Mouse (Mus musculus): Measurements from ENCODE around the gene 2310034G01Rik. TPM values are rescaled to one million over a fixed set of nuclear protein-coding genes. Genes with fewer than 3 reads are reported as not detected.

Gene 2310034G01Rik
- polyA plus RNA-seq (2012; ENCODE audit: insufficient read depth, insufficient read length, low replicate concordance, missing spikeins): not detected in 2 replicates

DNA sequence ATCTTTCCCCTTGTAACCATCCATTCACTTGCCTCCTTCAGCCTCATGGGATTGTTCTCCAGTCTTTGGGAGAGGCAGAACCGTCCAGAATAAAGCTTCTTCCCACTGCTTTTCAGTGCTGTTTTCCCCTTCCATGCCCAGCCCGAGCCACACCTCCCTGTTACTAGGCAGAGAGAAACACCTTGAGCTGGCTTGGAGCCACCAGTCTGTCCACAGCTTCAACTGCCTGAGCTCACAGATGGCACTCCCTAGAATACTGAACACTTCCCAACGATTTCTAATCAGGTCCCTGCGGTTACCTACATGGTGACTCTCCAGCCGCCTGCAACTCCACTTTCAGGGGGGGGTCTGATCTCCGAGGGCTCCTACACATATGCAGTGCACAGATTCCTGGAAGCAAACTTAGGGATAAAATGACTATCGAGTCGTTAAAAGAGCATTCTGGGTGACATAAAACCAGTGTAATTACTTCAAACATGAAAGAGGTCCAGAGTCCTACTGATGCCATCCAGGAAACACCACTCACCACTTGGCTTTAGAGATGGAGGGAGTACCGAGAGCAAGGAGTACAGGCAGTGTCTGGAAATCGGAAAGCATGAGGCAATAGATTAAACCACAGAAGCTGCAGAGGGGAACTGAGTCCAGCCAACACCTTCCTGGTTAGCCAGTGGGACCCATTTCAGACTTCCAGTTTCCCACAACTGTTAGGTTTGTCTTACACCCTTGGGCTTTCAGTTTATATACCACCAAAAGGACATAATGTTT, at the start of gene 2310034G01Rik:
2310034G01Rik (minus strand) TSS at position 135 of the 765 bp plus-strand sequence.
- Histone ChIP-seq H3K27ac (ENCODE audit: insufficient read depth, low read depth, low read length) (peak within 1 kb of the TSS; percentile 18), H3K4me3 (ENCODE audit: insufficient read depth, low read depth, low read length) (peak within 1 kb of the TSS; percentile 54), H3K4me1 (ENCODE audit: control insufficient read depth, insufficient read depth, low read length) (peaks cover 8% of the 10 kb centered on the region; the same call in 1 of the 2 replicates)
- 57% methylated on average over 10 of the region's 10 CpGs for WGBS
- TF ChIP-seq CTCF (IDR thresholded peaks at IDR 0.05; ENCODE audit: insufficient read depth, low read depth, low read length) (no peak), POLR2A (IDR thresholded peaks at IDR 0.05; ENCODE audit: insufficient read depth, low read depth, low read length) (no peak)

DNA sequence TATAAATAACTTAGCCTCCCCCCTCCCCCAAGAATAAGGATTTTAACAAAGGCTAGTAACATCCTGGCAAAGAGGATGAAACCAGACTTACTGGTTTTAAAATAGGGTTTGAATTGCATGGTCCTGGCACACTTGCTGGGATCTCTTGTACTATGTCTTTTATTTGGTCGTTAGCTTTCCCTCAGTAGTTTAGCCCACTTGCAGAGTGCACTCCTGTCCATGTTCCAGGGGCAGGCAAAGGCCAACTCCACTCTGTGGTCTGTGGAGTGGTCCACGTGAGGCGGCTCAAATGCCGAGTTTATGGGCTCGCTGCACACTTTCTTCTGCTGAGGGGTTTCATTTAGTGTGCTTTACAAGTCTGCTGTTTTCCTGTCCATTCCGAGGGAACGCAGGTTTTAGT, 49.8 kb upstream of the 2310034G01Rik start:
- WGBS: 40% methylated on average over 7 of the region's 7 CpGs
- Histone ChIP-seq H3K4me1 (ENCODE audit: control insufficient read depth, insufficient read depth, low read length) (peaks cover 14% of the 10 kb centered on the region), H3K4me3 (ENCODE audit: insufficient read depth, low read depth, low read length) (no peak overlapping the region), H3K27ac (ENCODE audit: insufficient read depth, low read depth, low read length) (no peak overlapping the region)
- no peak for TF ChIP-seq POLR2A (IDR thresholded peaks at IDR 0.05; ENCODE audit: insufficient read depth, low read depth, low read length)
- no peak for TF ChIP-seq CTCF (IDR thresholded peaks at IDR 0.05; ENCODE audit: insufficient read depth, low read depth, low read length)

DNA sequence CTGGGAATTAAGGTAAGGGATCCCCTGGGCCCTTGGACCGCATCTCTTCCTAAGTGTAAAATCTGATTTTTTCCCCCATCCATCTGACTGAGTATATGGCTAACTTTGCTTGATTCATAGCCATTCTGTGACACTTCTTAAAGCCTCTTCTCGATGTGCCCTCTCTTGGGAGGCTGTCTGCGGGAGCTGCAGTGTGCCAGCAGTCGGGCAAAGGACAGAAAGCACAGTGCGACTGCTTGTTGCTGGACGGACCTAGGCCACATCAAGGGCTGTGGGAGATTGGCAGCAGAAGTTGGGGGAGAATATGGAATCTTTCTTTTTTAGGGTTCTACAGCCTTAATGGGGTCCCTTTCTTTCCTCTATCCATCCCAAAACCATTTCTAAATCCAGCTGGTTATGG, 49.3 kb upstream of the 2310034G01Rik start:
- peaks cover 14% of the 10 kb centered on the region for H3K4me1 ChIP-seq (ENCODE audit: control insufficient read depth, insufficient read depth, low read length)
- no peak overlapping the region for H3K4me3 ChIP-seq (ENCODE audit: insufficient read depth, low read depth, low read length)
- TF ChIP-seq POLR2A (IDR thresholded peaks at IDR 0.05; ENCODE audit: insufficient read depth, low read depth, low read length) (no peak), CTCF (IDR thresholded peaks at IDR 0.05; ENCODE audit: insufficient read depth, low read depth, low read length) (no peak)
- no peak overlapping the region for H3K27ac ChIP-seq (ENCODE audit: insufficient read depth, low read depth, low read length)
- WGBS: 65% methylated on average over 6 of the region's 6 CpGs

GRCm38 (mm10) chr19:46398401-46398800, 48.3 kb upstream of the 2310034G01Rik start:
- TF ChIP-seq POLR2A (IDR thresholded peaks at IDR 0.05; ENCODE audit: insufficient read depth, low read depth, low read length): no peak
- no peak for TF ChIP-seq CTCF (IDR thresholded peaks at IDR 0.05; ENCODE audit: insufficient read depth, low read depth, low read length)
- WGBS: 28% methylated on average over 3 of the region's 3 CpGs
- Histone ChIP-seq H3K27ac (ENCODE audit: insufficient read depth, low read depth, low read length) (no peak overlapping the region), H3K4me1 (ENCODE audit: control insufficient read depth, insufficient read depth, low read length) (peaks cover 14% of the 10 kb centered on the region), H3K4me3 (ENCODE audit: insufficient read depth, low read depth, low read length) (no peak overlapping the region)

DNA sequence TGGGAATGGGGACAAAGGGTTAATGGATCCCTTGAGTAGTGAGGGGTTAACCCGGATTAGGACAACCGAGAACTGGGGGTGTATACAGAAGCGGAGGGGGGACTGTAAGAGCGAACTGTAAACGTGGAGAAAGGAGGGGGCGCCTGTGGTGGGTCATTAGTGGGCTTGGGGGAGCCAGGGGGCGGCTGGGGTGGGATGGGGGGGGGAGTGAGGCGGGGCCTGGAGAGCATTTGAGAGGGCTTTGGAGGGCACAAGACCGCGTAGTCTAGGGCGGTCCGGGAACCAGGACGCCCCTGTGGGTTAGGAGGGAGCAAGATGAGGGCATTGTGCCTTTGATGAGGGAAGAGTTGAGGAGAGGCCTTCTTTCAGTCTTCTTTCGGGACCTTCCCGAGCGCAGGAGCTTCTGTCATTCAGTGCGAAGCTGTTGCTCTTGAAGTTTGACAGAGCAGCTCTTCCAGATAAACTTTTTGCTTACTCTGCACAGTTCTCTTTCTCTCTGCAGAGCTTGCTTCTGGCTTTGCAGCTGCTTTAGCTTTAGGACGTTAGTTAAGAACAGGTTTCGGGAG, 47.4 kb upstream of the 2310034G01Rik start:
- TF ChIP-seq CTCF (IDR thresholded peaks at IDR 0.05; ENCODE audit: insufficient read depth, low read depth, low read length) (no peak), POLR2A (IDR thresholded peaks at IDR 0.05; ENCODE audit: insufficient read depth, low read depth, low read length) (no peak)
- peak overlapping the region; percentile 67 for H3K4me3 ChIP-seq (ENCODE audit: insufficient read depth, low read depth, low read length)
- H3K4me1 ChIP-seq (ENCODE audit: control insufficient read depth, insufficient read depth, low read length): peaks cover 14% of the 10 kb centered on the region
- 3% methylated on average over 19 of the region's 19 CpGs for WGBS
- no peak overlapping the region for H3K27ac ChIP-seq (ENCODE audit: insufficient read depth, low read depth, low read length)

DNA sequence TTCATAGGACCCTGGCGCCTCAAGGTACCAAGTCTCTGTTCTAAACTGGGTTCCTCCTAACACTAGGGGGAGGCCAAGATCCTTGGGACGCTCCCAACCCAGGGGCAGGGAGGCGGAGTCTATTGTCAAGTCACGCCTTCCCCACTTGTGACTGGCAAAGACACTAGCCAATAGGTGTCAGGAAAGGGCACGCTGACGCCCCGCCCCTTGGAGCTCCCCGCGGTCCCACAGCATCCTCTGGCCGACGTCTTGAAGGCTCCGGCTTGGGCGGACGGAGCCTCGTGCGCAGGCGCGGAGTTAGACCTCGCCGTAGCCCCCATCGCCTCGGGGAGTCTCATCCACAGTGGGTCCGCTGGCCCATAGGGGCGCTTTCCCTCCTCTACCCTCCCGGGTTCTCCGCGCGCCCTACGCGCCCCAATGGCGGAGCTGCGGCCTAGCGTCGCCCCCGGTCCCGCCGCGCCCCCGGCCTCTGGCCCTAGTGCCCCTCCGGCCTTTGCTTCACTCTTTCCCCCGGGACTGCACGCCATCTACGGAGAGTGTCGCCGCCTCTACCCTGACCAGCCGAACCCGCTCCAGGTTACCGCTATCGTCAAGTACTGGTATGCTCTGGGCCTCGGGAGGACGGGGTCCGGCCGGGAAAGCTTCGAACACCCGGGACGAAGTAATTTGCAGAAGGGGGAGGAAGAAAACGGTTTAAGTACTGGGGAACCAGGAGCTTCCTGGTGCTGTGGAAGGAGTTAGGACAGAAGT, 46.8 kb upstream of the 2310034G01Rik start, which contains the start of gene Sufu:
Sufu (plus strand) TSS at position 211 of the 750 bp plus-strand sequence.
- TF ChIP-seq CTCF (IDR thresholded peaks at IDR 0.05; ENCODE audit: insufficient read depth, low read depth, low read length) (0 out of 2 replicates have a peak, but pooled peaks have one; percentile 13), POLR2A (IDR thresholded peaks at IDR 0.05; ENCODE audit: insufficient read depth, low read depth, low read length) (peak; percentile 84)
- no peak within 1 kb of the TSS for H3K27ac ChIP-seq (ENCODE audit: insufficient read depth, low read depth, low read length)
- WGBS: under 1% methylated on average over 57 of the region's 57 CpGs
- H3K4me1 ChIP-seq (ENCODE audit: control insufficient read depth, insufficient read depth, low read length): peaks cover 16% of the 10 kb centered on the region
- peak within 1 kb of the TSS; percentile 67 for H3K4me3 ChIP-seq (ENCODE audit: insufficient read depth, low read depth, low read length)

- WGBS: 8% methylated on average over 8 of the region's 8 CpGs
- H3K27ac ChIP-seq (ENCODE audit: insufficient read depth, low read depth, low read length): no peak overlapping the region
Observed at GRCm38 (mm10) chr19:46396109-46396508, 46.0 kb upstream of the 2310034G01Rik start.

GRCm38 (mm10) chr19:46395109-46396009, 45.3 kb upstream of the 2310034G01Rik start, which contains the start of gene Actr1a:
Actr1a (minus strand) TSS chr19:46395748.
- H3K4me3 ChIP-seq (ENCODE audit: insufficient read depth, low read depth, low read length): peak within 1 kb of the TSS; percentile 87
- under 1% methylated on average over 51 of the region's 51 CpGs for WGBS
- H3K4me1 ChIP-seq (ENCODE audit: control insufficient read depth, insufficient read depth, low read length): peaks cover 20% of the 10 kb centered on the region
- peak within 1 kb of the TSS; percentile 80 for H3K27ac ChIP-seq (ENCODE audit: insufficient read depth, low read depth, low read length)
- TF ChIP-seq CTCF (IDR thresholded peaks at IDR 0.05; ENCODE audit: insufficient read depth, low read depth, low read length): no peak
- peak; percentile 74 for TF ChIP-seq POLR2A (IDR thresholded peaks at IDR 0.05; ENCODE audit: insufficient read depth, low read depth, low read length)

More at GRCm38 (mm10) chr19:46396109-46396508, 46.0 kb upstream of the 2310034G01Rik start:
- Histone ChIP-seq H3K4me1 (ENCODE audit: control insufficient read depth, insufficient read depth, low read length) (peaks cover 16% of the 10 kb centered on the region), H3K4me3 (ENCODE audit: insufficient read depth, low read depth, low read length) (no peak overlapping the region)
- TF ChIP-seq POLR2A (IDR thresholded peaks at IDR 0.05; ENCODE audit: insufficient read depth, low read depth, low read length): no peak
- no peak for TF ChIP-seq CTCF (IDR thresholded peaks at IDR 0.05; ENCODE audit: insufficient read depth, low read depth, low read length)
